Mouse (Mus musculus) heart, postnatal 0 days (tissue): ENCODE measurements around the gene Apoa5.
A peak's percentile ranks its signal among the peaks of the same experiment; 100 is the strongest.

Source experiments
- CTCF ChIP-seq: IDR thresholded peaks from 2 replicates; pipeline ENCODE4 v1.5.1; 2016; ENCODE audit warnings: antibody characterized with exemption, control low read depth, low read depth
- EP300 ChIP-seq: IDR thresholded peaks from 2 replicates; pipeline ENCODE4 v1.6.1; 2016; ENCODE audit warnings: antibody characterized with exemption, low read depth

DNA sequence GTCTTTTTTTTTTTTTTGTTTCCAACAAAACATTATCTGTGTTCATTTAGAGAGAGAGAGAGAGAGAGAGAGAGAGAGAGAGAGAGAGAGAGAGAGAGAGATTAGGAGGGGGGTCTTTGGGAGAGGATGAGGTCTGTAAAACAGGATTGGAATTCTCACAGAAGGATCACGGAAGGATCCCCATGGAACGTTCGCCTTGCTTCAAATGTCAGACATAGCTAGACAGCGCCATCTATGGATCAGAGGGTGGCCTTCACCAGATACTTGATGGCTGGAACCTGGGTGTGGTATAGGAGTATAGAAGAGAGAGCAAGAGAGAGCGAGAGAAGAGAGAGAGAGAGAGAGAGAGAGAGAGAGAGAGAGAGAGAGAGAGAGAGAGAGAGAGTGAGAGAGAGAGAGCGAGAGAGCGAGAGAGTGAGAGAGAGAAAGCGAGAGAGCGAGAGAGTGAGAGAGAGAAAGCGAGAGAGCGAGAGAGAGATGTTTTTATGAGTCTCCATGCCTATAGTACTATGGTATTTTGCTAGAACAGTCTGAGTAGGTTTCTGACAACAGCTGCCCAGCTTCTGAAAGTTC lies 21.6 kb upstream of the Apoa5 start:
- no peak for TF ChIP-seq EP300
- TF ChIP-seq CTCF = peak; percentile 93
